Mouse (Mus musculus): Measurements from ENCODE around the gene C1qtnf1. TPM values are rescaled to one million over a fixed set of nuclear protein-coding genes. Genes with fewer than 3 reads are reported as not detected.

C1qtnf1 gene
- polyA plus RNA-seq, 1 experiment: 21.8 TPM

GRCm38 (mm10) chr11:118418442-118418833 lies 9.6 kb upstream of the C1qtnf1 start:
- TF ChIP-seq CTCF (IDR thresholded peaks at IDR 0.05; ENCODE audit: insufficient read depth, low read length) (no peak), POLR2A (IDR thresholded peaks at IDR 0.05; ENCODE audit: borderline replicate concordance, extremely low read depth, low read depth, low read length) (no peak)
- DNase-seq: no peak
- Histone ChIP-seq H3K4me1 (ENCODE audit: control insufficient read depth, insufficient read depth, low read length) (peaks cover 23% of the 10 kb centered on the region), H3K4me3 (replicated peaks; ENCODE audit: extremely low read depth, low read depth, low read length) (peak overlapping the region; percentile 86)
- WGBS: 2% methylated on average over 12 of the region's 12 CpGs

- peak within 1 kb of the TSS; percentile 86 for H3K4me3 ChIP-seq (replicated peaks; ENCODE audit: extremely low read depth, low read depth, low read length)
- H3K4me1 ChIP-seq (ENCODE audit: control insufficient read depth, insufficient read depth, low read length): peaks cover 28% of the 10 kb centered on the region
- DNase-seq: peak; percentile 95
- no peak for TF ChIP-seq CTCF (IDR thresholded peaks at IDR 0.05; ENCODE audit: insufficient read depth, low read length)
- TF ChIP-seq POLR2A (IDR thresholded peaks at IDR 0.05; ENCODE audit: borderline replicate concordance, extremely low read depth, low read depth, low read length): peak; percentile 88
- WGBS: under 1% methylated on average over 50 of the region's 50 CpGs
Measured at GRCm38 (mm10) chr11:118418834-118419504, 9.0 kb upstream of the C1qtnf1 start, which contains the start of gene Cant1. Gene Cant1 (minus strand): TSS chr11:118419086.

- no peak overlapping the region for H3K4me3 ChIP-seq (replicated peaks; ENCODE audit: extremely low read depth, low read depth, low read length)
- peaks cover 32% of the 10 kb centered on the region for H3K4me1 ChIP-seq (ENCODE audit: control insufficient read depth, insufficient read depth, low read length)
- TF ChIP-seq CTCF (IDR thresholded peaks at IDR 0.05; ENCODE audit: insufficient read depth, low read length) (no peak), POLR2A (IDR thresholded peaks at IDR 0.05; ENCODE audit: borderline replicate concordance, extremely low read depth, low read depth, low read length) (no peak)
- WGBS: 68% methylated on average over 7 of the region's 7 CpGs
- no peak for DNase-seq
Measured at GRCm38 (mm10) chr11:118420261-118420660, 7.7 kb upstream of the C1qtnf1 start.

- DNase-seq: peak; percentile 72
- Histone ChIP-seq H3K4me1 (ENCODE audit: control insufficient read depth, insufficient read depth, low read length) (peaks cover 10% of the 10 kb centered on the region), H3K4me3 (replicated peaks; ENCODE audit: extremely low read depth, low read depth, low read length) (peak overlapping the region; percentile 38)
- 2% methylated on average over 18 of the region's 18 CpGs for WGBS
- TF ChIP-seq CTCF (IDR thresholded peaks at IDR 0.05; ENCODE audit: insufficient read depth, low read length) (peak; percentile 39; the same call in 1 of the 2 replicates), POLR2A (IDR thresholded peaks at IDR 0.05; ENCODE audit: borderline replicate concordance, extremely low read depth, low read depth, low read length) (no peak)
Measured at GRCm38 (mm10) chr11:118423266-118423971, 4.6 kb upstream of the C1qtnf1 start.

DNA sequence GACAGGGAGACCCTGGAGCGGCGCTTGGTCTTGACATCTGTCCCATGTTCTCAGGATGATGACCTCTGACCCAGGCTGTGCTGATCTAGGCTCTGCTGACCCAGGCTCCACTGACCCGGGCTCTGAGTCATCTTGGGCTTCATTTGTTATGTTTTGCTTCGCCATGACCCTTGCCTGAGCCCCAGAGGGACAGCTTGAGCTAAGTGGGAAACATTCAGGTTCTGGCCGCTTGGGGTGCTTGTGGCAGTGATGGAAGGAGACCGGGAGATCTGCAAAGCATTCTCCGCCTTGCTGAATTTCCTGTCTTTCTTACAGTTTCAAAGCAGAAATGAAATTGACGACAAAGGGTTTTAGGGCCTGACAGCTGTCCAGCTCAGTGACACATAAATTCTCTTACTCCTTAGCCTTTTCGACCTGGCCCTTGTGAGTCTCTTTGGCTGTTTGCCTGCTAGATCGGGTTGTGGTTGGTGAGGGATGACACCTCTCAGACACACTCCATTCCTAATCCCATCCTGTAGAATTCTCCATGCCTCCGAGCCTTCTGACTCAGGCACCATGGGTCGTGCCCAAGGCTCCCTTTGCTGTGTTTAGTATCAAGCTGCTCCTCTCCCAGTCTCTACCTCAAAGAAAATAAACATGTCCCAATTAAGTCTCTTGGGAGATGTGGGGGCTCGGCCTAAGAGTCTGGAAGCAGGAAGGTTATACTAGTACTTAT lies 3.2 kb upstream of the C1qtnf1 start:
- no peak for TF ChIP-seq POLR2A (IDR thresholded peaks at IDR 0.05; ENCODE audit: borderline replicate concordance, extremely low read depth, low read depth, low read length)
- TF ChIP-seq CTCF (IDR thresholded peaks at IDR 0.05; ENCODE audit: insufficient read depth, low read length): no peak
- WGBS: 45% methylated on average over 13 of the region's 13 CpGs
- DNase-seq: no peak
- H3K4me3 ChIP-seq (replicated peaks; ENCODE audit: extremely low read depth, low read depth, low read length): no peak overlapping the region
- peaks cover 13% of the 10 kb centered on the region for H3K4me1 ChIP-seq (ENCODE audit: control insufficient read depth, insufficient read depth, low read length)

DNA sequence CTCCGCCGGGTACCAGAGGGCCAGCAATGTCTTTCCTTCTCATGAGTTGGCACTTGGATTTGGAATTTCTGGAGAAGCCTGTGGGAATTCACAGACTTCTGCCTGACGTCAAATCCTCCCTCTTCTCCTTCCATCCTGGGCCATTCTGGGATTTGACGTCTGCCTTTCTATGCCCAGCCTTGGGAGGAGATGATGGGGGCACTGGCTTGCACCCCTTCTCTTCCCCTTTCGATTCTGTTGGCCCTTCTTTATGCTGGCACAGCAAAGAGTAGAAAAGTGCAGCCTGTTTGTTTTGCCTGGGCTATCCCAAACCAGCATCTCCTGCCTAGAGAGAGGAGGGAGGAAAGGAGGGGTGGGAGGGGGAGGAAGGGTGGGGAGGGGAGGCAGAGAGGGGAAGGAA lies 1.2 kb upstream of the C1qtnf1 start:
- no peak for DNase-seq
- H3K4me3 ChIP-seq (replicated peaks; ENCODE audit: extremely low read depth, low read depth, low read length): no peak overlapping the region
- TF ChIP-seq CTCF (IDR thresholded peaks at IDR 0.05; ENCODE audit: insufficient read depth, low read length): no peak
- TF ChIP-seq POLR2A (IDR thresholded peaks at IDR 0.05; ENCODE audit: borderline replicate concordance, extremely low read depth, low read depth, low read length): no peak
- peaks cover 13% of the 10 kb centered on the region for H3K4me1 ChIP-seq (ENCODE audit: control insufficient read depth, insufficient read depth, low read length)
- WGBS: 67% methylated on average over 5 of the region's 5 CpGs

DNA sequence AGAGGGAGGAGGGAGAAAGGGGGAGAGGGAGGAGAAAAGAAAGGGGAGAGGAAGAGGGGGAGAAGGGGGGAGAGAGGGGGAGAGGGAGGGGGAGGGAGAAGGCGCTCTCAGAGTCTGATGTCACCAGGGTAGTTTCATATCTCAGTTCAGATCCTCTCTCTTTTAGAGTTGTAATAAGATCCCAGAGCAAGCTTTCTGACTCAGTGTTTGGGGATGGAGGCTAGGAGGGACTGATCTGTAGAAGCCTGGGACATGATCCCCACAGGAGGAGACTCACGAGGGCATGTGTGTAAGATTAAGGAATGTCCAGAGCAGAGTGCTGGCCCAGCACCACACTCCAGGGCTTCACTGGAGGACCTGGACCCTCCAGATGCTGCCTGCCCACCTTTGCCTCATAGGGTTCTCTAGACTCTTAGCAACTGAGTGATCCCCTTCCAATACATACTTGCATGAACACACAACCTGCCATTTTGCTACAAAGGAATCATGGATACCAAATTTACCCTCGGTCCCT lies 680 bp upstream of the C1qtnf1 start:
- TF ChIP-seq CTCF (IDR thresholded peaks at IDR 0.05; ENCODE audit: insufficient read depth, low read length) (no peak), POLR2A (IDR thresholded peaks at IDR 0.05; ENCODE audit: borderline replicate concordance, extremely low read depth, low read depth, low read length) (no peak)
- no peak for DNase-seq
- Histone ChIP-seq H3K4me1 (ENCODE audit: control insufficient read depth, insufficient read depth, low read length) (peaks cover 13% of the 10 kb centered on the region), H3K4me3 (replicated peaks; ENCODE audit: extremely low read depth, low read depth, low read length) (no peak overlapping the region)
- 59% methylated on average over 3 of the region's 3 CpGs for WGBS

- DNase-seq: no peak
- TF ChIP-seq POLR2A (IDR thresholded peaks at IDR 0.05; ENCODE audit: borderline replicate concordance, extremely low read depth, low read depth, low read length): no peak
- no peak for TF ChIP-seq CTCF (IDR thresholded peaks at IDR 0.05; ENCODE audit: insufficient read depth, low read length)
- WGBS: 11% methylated on average over 11 of the region's 11 CpGs
- Histone ChIP-seq H3K4me3 (replicated peaks; ENCODE audit: extremely low read depth, low read depth, low read length) (peak overlapping the region; percentile 22), H3K4me1 (ENCODE audit: control insufficient read depth, insufficient read depth, low read length) (peaks cover 11% of the 10 kb centered on the region)
Measured at GRCm38 (mm10) chr11:118428460-118428868, 461 bp downstream of the C1qtnf1 start.

Measured in lung, adult 2 months (tissue).